Mouse (Mus musculus) cerebellum, adult 2 months (tissue): ENCODE data around the gene Dcbld1. TPM values are rescaled to one million over a fixed set of nuclear protein-coding genes. Genes with fewer than 3 reads are reported as not detected.
"Not testable (repeated sequence)": the region's sequence is repeated elsewhere in the genome, so short reads cannot be mapped to it uniquely, and the experiment has no call there.

Source experiments
- DNase-seq, 2 experiments: peaks; one replicate each; pipeline ENCODE4 v3.0.0; 2021
- H3K27ac ChIP-seq: fragments of 200-500 bp; 2 replicates; pipeline ENCODE4 v1.5.1; 2012; ENCODE audit warnings: low read length, control low read depth, inconsistent platforms; ENCODE audit not compliant: insufficient read depth
- H3K27me3 ChIP-seq: fragments of 200-500 bp; 2 replicates; pipeline ENCODE4 v1.6.1; 2012; ENCODE audit warnings: inconsistent platforms, mild to moderate bottlenecking, low read length, moderate library complexity; ENCODE audit not compliant: control insufficient read depth, insufficient read depth
- H3K4me1 ChIP-seq: fragments of 200-500 bp; 2 replicates; pipeline ENCODE4 v1.6.1; 2011; ENCODE audit warnings: low read length; ENCODE audit not compliant: control insufficient read depth, insufficient read depth
- H3K4me3 ChIP-seq: fragments of 200-500 bp; replicated peaks from 2 replicates; pipeline ENCODE3; 2011; ENCODE audit warnings: mild to moderate bottlenecking, low read depth, low read length, control low read depth; ENCODE audit not compliant: insufficient read depth
- CTCF ChIP-seq: fragments of 200-500 bp; IDR thresholded peaks from 2 replicates; pipeline ENCODE4 v1.5.1; 2011; ENCODE audit warnings: low read depth, mild to moderate bottlenecking, control low read depth, low read length, moderate library complexity, borderline replicate concordance; ENCODE audit not compliant: insufficient read depth
- POLR2A ChIP-seq: fragments of 200-500 bp; IDR thresholded peaks from 2 replicates; pipeline ENCODE4 v1.6.1; 2011; ENCODE audit warnings: low read length, control low read depth, borderline replicate concordance; ENCODE audit not compliant: insufficient read depth
- WGBS: fragments of 180-500 bp; shearing (Covaris S2); methylation state at CpG from one replicate; pipeline ENCODE4 v1.1.7; 2018; 5-methylcytosine and 5-hydroxymethylcytosine counted together
- polyA plus RNA-seq: library from polyadenylated mRNA; depleted of rRNA; stranded (reverse); fragments of >200 nt; gene quantifications from 2 replicates; pipeline ENCODE4 v1.2.3, GENCODE M21; 2012; rRNA removed

Dcbld1 gene
- polyA plus RNA-seq, 1 experiment, result 9.2 TPM

DNA sequence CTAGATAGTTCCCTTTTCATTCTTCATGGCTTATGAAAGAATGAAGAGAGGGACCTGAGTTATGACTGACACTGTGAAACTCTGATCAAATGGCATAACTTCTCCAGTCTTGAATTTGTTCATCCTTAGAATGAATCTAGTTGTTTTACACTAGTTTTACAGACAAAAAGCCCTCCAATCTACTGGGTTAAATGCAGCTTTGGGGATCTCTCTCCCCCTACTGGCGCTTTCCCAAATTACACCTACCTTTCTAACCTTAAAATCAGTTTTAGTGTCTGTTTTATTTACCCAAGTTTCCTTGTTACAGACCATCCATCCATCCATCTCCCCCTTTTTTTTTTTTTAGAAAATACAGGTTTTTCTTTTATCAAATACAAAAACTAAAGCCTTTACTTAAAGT lies 97.6 kb downstream of the Dcbld1 start:
- 0% methylated on average over 1 of the region's 1 CpGs for WGBS
- TF ChIP-seq CTCF (peak; percentile 18; the same call in 1 of the 2 replicates), POLR2A (no peak)
- peak in 1 of 2 experiments; percentile 21 for DNase-seq

DNA sequence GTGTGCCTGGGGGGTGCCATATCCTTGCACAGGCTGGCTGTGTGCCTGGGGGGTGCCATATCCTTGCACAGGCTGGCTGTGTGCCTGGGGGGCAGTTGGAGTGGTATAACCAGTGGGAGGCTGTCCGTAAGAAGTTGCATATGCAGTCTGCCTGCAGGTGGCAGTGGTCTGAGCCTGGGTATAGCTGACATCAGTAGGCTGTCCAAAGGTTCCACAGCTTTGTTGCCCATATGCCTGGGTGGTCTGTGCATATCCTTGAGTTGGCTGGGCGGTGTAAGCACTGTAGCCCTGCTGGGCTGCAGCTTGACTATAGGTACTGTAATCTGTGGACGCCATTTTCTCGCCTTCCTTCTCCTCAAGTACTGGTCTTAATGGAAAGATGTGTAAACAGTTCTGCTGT lies 109.9 kb downstream of the Dcbld1 start:
- not testable (repeated sequence) for H3K4me3 ChIP-seq, H3K4me1 ChIP-seq, H3K27ac ChIP-seq, H3K27me3 ChIP-seq, DNase-seq
- 79% methylated on average over 4 of the region's 4 CpGs for WGBS
- peak; percentile 29; the same call in 1 of the 2 replicates for TF ChIP-seq CTCF

More for the DNA sequence above, 97.6 kb downstream of the Dcbld1 start:
- H3K27ac ChIP-seq, result no peak overlapping the region
- H3K27me3 ChIP-seq, result no peaks in the 10 kb centered on the region
- no peaks in the 10 kb centered on the region for H3K4me1 ChIP-seq
- H3K4me3 ChIP-seq, result no peak overlapping the region

DNA sequence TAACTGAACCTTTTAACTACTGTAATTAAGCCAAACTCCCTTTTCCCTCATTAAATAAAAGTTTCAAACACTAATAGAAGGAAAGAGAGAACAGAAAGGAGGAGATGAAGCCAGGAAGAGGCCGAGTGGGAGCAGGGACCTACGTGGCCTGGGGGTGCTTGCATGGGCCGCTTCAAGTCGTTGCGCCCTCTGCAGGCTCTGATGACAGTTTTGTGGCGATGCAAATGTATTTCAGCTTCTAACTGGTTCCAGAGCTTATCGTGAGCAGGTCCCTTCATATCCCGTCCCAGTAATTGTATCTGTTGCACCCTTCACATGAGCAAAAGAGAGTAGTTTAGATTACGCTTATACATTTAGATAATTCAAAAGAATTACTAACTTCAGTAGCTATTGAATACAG lies 119.8 kb downstream of the Dcbld1 start:
- 82% methylated on average over 9 of the region's 9 CpGs for WGBS
- no peak overlapping the region for H3K4me3 ChIP-seq
- no peaks in the 10 kb centered on the region for H3K27me3 ChIP-seq
- H3K27ac ChIP-seq, result no peak overlapping the region
- no peaks in the 10 kb centered on the region; the same call in 1 of the 2 replicates for H3K4me1 ChIP-seq
- TF ChIP-seq CTCF (no peak), POLR2A (no peak)
- no peak for DNase-seq

DNA sequence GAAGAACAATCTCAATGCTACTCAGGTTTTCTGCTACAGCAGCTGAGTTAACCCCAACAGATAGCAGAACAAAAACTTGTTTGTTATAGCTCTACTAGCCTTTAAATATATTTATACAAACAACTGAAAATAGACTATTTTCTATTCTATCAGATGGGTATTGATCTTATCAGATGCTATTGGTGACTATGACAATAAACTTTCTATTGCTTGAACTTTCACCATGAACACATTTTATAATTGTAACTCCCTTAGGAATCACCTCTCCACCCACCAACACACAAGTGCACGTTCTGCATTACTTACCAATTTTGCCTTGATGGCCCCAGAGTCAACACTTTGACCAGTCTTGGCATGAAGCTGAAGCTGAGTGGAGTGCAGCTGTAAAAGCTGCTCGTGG lies 125.0 kb downstream of the Dcbld1 start, which contains the start of gene Gm26741:
Gene Gm26741, plus strand, starts transcription at position 301 of the 400 bp plus-strand sequence.
- Histone ChIP-seq H3K27me3 (no peaks in the 10 kb centered on the region), H3K4me1 (peaks cover 9% of the 10 kb centered on the region), H3K27ac (no peak within 1 kb of the TSS), H3K4me3 (no peak within 1 kb of the TSS)
- TF ChIP-seq CTCF, result no peak
- no peak for TF ChIP-seq POLR2A
- WGBS, result 75% methylated on average over 2 of the region's 2 CpGs
- no peak for DNase-seq

DNA sequence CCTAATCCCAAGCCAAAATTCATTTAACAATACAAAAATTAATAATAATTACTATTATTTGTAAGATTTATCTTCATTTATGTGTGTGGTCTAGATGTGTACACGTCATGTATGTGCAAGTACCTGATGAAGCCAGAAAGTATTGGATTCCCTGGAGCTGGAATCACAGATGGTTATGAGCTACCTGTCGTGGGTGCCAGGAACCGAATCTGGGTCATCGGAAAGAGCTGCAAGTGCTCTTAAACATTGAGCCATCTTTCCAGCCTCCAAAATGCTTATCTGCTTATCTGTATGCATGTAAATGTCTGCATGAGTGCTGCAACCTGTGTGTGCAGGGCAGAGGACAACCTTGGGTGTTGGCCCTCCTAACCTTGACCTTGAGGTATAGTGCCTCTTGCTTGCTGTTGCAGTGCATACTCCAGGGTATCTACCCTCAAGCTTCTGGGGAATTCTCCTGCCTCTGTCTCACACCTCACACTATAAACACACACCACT lies 126.9 kb downstream of the Dcbld1 start:
- DNase-seq, result peak; percentile 60 to 78
- Histone ChIP-seq H3K4me3 (no peak overlapping the region), H3K4me1 (peaks cover 9% of the 10 kb centered on the region), H3K27ac (peak overlapping the region; percentile 35), H3K27me3 (no peaks in the 10 kb centered on the region)
- WGBS, result 9% methylated on average over 4 of the region's 4 CpGs
- no peak for TF ChIP-seq CTCF
- no peak for TF ChIP-seq POLR2A

DNA sequence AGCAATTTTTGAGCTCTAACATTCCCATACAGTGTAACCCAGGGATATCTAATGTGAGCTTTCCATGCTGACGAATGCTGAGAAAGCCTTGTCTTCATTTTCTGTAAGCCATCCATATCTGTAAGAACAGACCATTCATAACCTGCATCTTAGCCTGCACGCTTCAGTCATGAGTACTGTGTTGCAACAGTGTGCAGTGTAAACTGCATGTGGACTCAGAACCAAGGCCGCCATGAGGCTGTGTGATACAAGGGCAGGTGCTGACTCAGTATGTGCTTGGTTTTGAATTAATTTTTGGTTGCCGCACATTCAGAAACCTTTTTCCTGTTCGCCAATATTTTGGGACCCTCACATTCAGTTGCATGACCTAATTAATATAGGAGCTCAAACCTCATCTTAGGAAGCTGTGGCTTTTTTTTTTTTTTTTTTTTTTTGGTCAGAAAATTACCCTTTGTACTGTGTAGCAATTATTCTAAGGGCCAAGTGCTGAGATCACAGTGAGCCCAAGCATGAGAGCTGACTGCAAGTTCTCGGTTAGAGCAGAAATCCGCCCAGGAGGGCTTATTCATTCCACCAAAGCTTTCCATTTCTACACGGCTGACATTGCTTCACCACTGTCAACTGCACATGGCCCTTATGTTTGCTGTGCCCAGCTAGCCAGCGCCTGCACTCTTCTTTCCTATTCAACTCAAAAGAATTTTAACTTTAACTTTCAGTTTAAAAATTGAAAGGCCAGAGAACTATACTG lies 127.6 kb downstream of the Dcbld1 start:
- TF ChIP-seq POLR2A (no peak), CTCF (no peak)
- Histone ChIP-seq H3K27me3 (no peaks in the 10 kb centered on the region), H3K4me3 (no peak overlapping the region), H3K27ac (peak overlapping the region; percentile 53; the same call in 1 of the 2 replicates), H3K4me1 (peaks cover 9% of the 10 kb centered on the region)
- 71% methylated on average over 9 of the region's 9 CpGs for WGBS
- no peak for DNase-seq

DNA sequence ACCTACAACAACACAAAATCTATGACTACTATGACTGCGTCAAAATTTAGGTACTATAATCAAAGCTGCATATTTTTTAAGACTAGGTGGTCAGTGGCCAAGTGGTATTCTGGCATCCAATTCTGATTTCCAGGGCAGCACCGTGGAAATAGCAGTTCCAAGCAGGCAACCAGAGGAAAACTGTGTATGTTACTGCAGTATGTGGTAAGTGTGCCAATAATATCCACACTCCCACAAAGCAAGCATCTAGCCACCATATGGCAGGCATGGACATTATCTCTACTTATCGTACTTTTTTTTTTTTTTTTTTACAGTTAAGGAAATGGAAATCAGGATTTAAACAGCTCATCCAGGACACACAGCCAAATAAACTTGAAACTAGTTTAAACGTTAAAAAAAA lies 135.0 kb downstream of the Dcbld1 start:
- H3K4me1 ChIP-seq, result no peaks in the 10 kb centered on the region
- WGBS, result 10% methylated on average over 4 of the region's 4 CpGs
- H3K4me3 ChIP-seq, result no peak overlapping the region
- H3K27ac ChIP-seq, result no peak overlapping the region
- peak; percentile 43 to 75 for DNase-seq
- TF ChIP-seq CTCF, result no peak
- TF ChIP-seq POLR2A, result no peak
- no peaks in the 10 kb centered on the region for H3K27me3 ChIP-seq

Other genes with a start within 250 kb of the Dcbld1 start
- gene Vgll2, start 211.1 kb upstream of the Dcbld1 start, polyA plus RNA-seq, result not detected in 2 replicates
- not detected in 2 replicates for gene Ros1, start 38.4 kb upstream of the Dcbld1 start, polyA plus RNA-seq
- not detected in 2 replicates for gene Gm26741, start 125.1 kb downstream of the Dcbld1 start, polyA plus RNA-seq
- gene Gopc, start 148.5 kb downstream of the Dcbld1 start, polyA plus RNA-seq, result 30.9 and 31.4 TPM in 2 replicates
- gene Nepn, start 155.4 kb downstream of the Dcbld1 start, polyA plus RNA-seq, result 0.05 TPM in 2 replicates
- gene Nus1, start 183.9 kb downstream of the Dcbld1 start, polyA plus RNA-seq, result 25.3 and 28.5 TPM in 2 replicates